Mouse (Mus musculus) cortical plate, adult 2 months (tissue): ENCODE results near the gene BC004004. TPM values are rescaled to one million over a fixed set of nuclear protein-coding genes. Genes with fewer than 3 reads are reported as not detected.

Source experiments
- H3K27ac ChIP-seq: fragments of 200-500 bp; 2 replicates; pipeline ENCODE4 v1.5.1; 2012; ENCODE audit warnings: low read length, control low read depth, inconsistent platforms; ENCODE audit not compliant: insufficient read depth
- H3K4me1 ChIP-seq: fragments of 200-500 bp; 2 replicates; pipeline ENCODE4 v1.6.1; 2011; ENCODE audit warnings: low read length; ENCODE audit not compliant: control insufficient read depth, insufficient read depth
- H3K4me3 ChIP-seq: fragments of 200-500 bp; 2 replicates; pipeline ENCODE4 v1.5.1; 2011; ENCODE audit warnings: mild to moderate bottlenecking, low read length, control low read depth; ENCODE audit not compliant: insufficient read depth
- CTCF ChIP-seq: fragments of 200-500 bp; IDR thresholded peaks from 2 replicates; pipeline ENCODE4 v1.5.1; 2011; ENCODE audit warnings: mild to moderate bottlenecking, control low read depth, low read length; ENCODE audit not compliant: insufficient read depth; ENCODE audit errors: extremely low read depth
- POLR2A ChIP-seq: fragments of 200-500 bp; IDR thresholded peaks from 2 replicates; pipeline ENCODE4 v1.6.1; 2011; ENCODE audit warnings: mild to moderate bottlenecking, low read length, control low read depth; ENCODE audit not compliant: insufficient read depth; ENCODE audit errors: extremely low read depth
- polyA plus RNA-seq: library from polyadenylated mRNA; depleted of rRNA; stranded (reverse); fragments of >200 nt; gene quantifications from 2 replicates; pipeline ENCODE4 v1.2.3, GENCODE M21; 2012; rRNA removed

The BC004004 gene
- polyA plus RNA-seq = 83.8 and 92.1 TPM in 2 replicates

GRCm38 (mm10) chr17:29268682-29269348 is at the start of gene BC004004:
Gene BC004004 (plus strand): TSS chr17:29268788.
- H3K27ac ChIP-seq = peak within 1 kb of the TSS; percentile 30; the same call in 1 of the 2 replicates

DNA sequence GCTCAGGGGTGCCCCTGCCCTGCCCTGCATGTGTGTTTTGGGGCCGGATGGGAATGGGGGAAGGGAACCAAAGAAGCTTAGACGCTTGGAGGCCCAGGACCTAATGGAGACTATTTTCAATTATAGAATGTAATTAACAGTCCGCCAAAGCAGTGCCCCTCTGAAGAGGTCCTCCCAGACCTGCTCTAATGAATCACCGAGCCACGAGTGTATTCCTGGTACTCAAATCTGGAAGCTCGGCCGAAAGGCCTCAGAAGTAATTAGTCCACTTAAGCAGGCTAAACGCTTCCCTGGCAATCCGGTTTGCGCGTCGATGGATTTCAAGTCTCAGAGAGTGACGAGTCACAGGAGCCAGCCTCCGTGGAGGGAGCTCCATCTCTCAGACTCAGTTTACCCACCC is 48.0 kb upstream of the BC004004 start:
- Histone ChIP-seq H3K4me3 (no peak overlapping the region), H3K4me1 (no peaks in the 10 kb centered on the region), H3K27ac (no peak overlapping the region)
- no peak for TF ChIP-seq CTCF
- TF ChIP-seq POLR2A = no peak

More at GRCm38 (mm10) chr17:29268682-29269348, at the start of gene BC004004:
- TF ChIP-seq POLR2A (peak; percentile 47; the same call in 1 of the 2 replicates), CTCF (peak; percentile 60)
- Histone ChIP-seq H3K4me1 (peaks cover 2% of the 10 kb centered on the region; the same call in 1 of the 2 replicates), H3K4me3 (peak within 1 kb of the TSS; percentile 59)

DNA sequence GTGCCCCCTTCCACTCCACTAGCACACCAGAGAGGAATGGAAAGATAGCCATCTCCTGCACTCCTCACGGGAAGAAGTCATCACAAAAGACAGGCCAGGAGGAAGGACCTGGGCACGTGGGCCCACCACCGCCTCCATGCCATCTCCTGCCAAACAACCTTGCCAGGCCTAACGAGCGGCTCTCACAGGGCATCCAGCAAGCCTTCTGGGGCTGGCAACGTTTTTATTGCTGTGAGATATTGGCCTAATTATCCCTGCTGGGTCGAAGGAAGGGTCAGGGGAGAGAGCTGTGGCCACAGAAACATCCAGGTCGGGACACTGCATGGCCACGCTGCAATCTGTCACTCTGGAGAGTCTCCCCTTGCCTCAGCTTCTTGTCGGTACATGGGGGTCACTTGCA is 37.5 kb upstream of the BC004004 start:
- TF ChIP-seq CTCF (no peak), POLR2A (no peak)
- Histone ChIP-seq H3K4me3 (no peak overlapping the region), H3K27ac (no peak overlapping the region)

GRCm38 (mm10) chr17:29236111-29236510 is 32.5 kb upstream of the BC004004 start:
- no peak for TF ChIP-seq POLR2A
- no peak for TF ChIP-seq CTCF
- Histone ChIP-seq H3K4me3 (peak overlapping the region; percentile 58; the same call in 1 of the 2 replicates), H3K27ac (no peak overlapping the region), H3K4me1 (0 out of 2 replicates have a peak, but pooled peaks cover 2% of the 10 kb centered on the region)

More for the DNA sequence above, 37.5 kb upstream of the BC004004 start:
- H3K4me1 ChIP-seq = 0 out of 2 replicates have a peak, but pooled peaks cover 2% of the 10 kb centered on the region

- H3K4me1 ChIP-seq = 0 out of 2 replicates have a peak, but pooled peaks cover 2% of the 10 kb centered on the region
- peak overlapping the region; percentile 58 for H3K4me3 ChIP-seq
- no peak for TF ChIP-seq POLR2A
- TF ChIP-seq CTCF = no peak
- peak overlapping the region; percentile 5; the same call in 1 of the 2 replicates for H3K27ac ChIP-seq
Measured at GRCm38 (mm10) chr17:29237267-29237771, 31.3 kb upstream of the BC004004 start.

GRCm38 (mm10) chr17:29237772-29238420 is 30.7 kb upstream of the BC004004 start, which contains the start of gene Cpne5:
Gene Cpne5 (minus strand): TSS chr17:29238167.
- H3K4me1 ChIP-seq = 0 out of 2 replicates have a peak, but pooled peaks cover 2% of the 10 kb centered on the region

GRCm38 (mm10) chr17:29238421-29238945 is 30.1 kb upstream of the BC004004 start:
- H3K4me1 ChIP-seq = 0 out of 2 replicates have a peak, but pooled peaks cover 2% of the 10 kb centered on the region
- H3K27ac ChIP-seq = peak overlapping the region; percentile 23
- TF ChIP-seq CTCF (no peak), POLR2A (no peak)
- H3K4me3 ChIP-seq = peak overlapping the region; percentile 58

More at GRCm38 (mm10) chr17:29237772-29238420, 30.7 kb upstream of the BC004004 start, which contains the start of gene Cpne5:
- Histone ChIP-seq H3K27ac (peak within 1 kb of the TSS; percentile 23), H3K4me3 (peak within 1 kb of the TSS; percentile 58)
- no peak for TF ChIP-seq POLR2A
- no peak for TF ChIP-seq CTCF

GRCm38 (mm10) chr17:29244912-29245311 is 23.7 kb upstream of the BC004004 start:
- Histone ChIP-seq H3K4me3 (no peak overlapping the region), H3K27ac (no peak overlapping the region), H3K4me1 (no peaks in the 10 kb centered on the region; the same call in 1 of the 2 replicates)
- no peak for TF ChIP-seq CTCF
- no peak for TF ChIP-seq POLR2A

- no peak for TF ChIP-seq POLR2A
- no peak for TF ChIP-seq CTCF
- no peak overlapping the region for H3K4me3 ChIP-seq
- no peaks in the 10 kb centered on the region; the same call in 1 of the 2 replicates for H3K4me1 ChIP-seq
- H3K27ac ChIP-seq = no peak overlapping the region
Measured at GRCm38 (mm10) chr17:29245725-29246124, 22.9 kb upstream of the BC004004 start.
